Mouse (Mus musculus) liver, postnatal 0 days (tissue): ENCODE data around the gene Adgrg7.

ENCODE experiments used
- CTCF ChIP-seq: sonication (generic); IDR thresholded peaks from 2 replicates; pipeline ENCODE4 v1.5.1; 2016; ENCODE audit warnings: antibody characterized with exemption, low read depth
- EP300 ChIP-seq: IDR thresholded peaks from 2 replicates; pipeline ENCODE4 v1.6.1; 2016; ENCODE audit warnings: antibody characterized with exemption, low read depth, mild to moderate bottlenecking

GRCm38 (mm10) chr16:56724927-56725326 is 70.7 kb downstream of the Adgrg7 start:
- no peak for TF ChIP-seq CTCF
- TF ChIP-seq EP300 = no peak
